8 mouse cellular contexts compared by ENCODE assay signal in genomic region chr10:128322141-128323108, GRCm38 (mm10). TPM values are rescaled to one million over a fixed set of nuclear protein-coding genes. Genes with fewer than 3 reads are reported as not detected.
DNase-seq lines count a peak whose midpoint lies in the region; ATAC-seq and TF ChIP-seq lines count a peak whose summit lies in the region.

Cnpy2 (plus strand) TSS chr10:128322459.

- H3K4me3 ChIP-seq in E14TG2a.4 (replicated peaks; ENCODE audit: low read length), result peak within 1 kb of the TSS; percentile 95
- H3K4me3 ChIP-seq in forebrain, embryonic 13.5 days, result peak within 1 kb of the TSS; percentile 85
- H3K4me3 ChIP-seq in heart, postnatal 0 days (ENCODE audit: low read depth, low read length), result peak within 1 kb of the TSS; percentile 82
- H3K4me3 ChIP-seq in liver, embryonic 14.5 days (ENCODE audit: insufficient read depth in 1 of 2, low read depth in 2 of 2, low read length in 2 of 2), result peak within 1 kb of the TSS; percentile 92 to 94
- peak within 1 kb of the TSS; percentile 74 for H3K4me3 ChIP-seq in stomach, embryonic 15.5 days (replicated peaks)

- ATAC-seq in cerebellum, adult (ENCODE audit: insufficient number of reproducible peaks, low FRiP score, low TSS enrichment), result peak; percentile 88
- ATAC-seq in forebrain, embryonic 13.5 days, result peak; percentile 98
- peak; percentile 89 for ATAC-seq in heart, postnatal 0 days (ENCODE audit: insufficient read depth, low read depth)
- peak; percentile 74 for ATAC-seq in liver, embryonic 14.5 days (ENCODE audit: insufficient read depth)
- ATAC-seq in stomach, embryonic 15.5 days (ENCODE audit: insufficient read depth, low FRiP score, low read depth), result peak; percentile 86

- peaks cover 44% of the 10 kb centered on the region for H3K4me1 ChIP-seq in E14TG2a.4 (replicated peaks; ENCODE audit: low read depth, low read length)
- H3K4me1 ChIP-seq in forebrain, embryonic 13.5 days, result peaks cover 20% of the 10 kb centered on the region
- peaks cover 12% of the 10 kb centered on the region for H3K4me1 ChIP-seq in heart, postnatal 0 days (ENCODE audit: control insufficient read depth, insufficient read depth)
- peaks cover 5 to 13% of the 10 kb centered on the region in 2 experiments for H3K4me1 ChIP-seq in liver, embryonic 14.5 days (replicated peaks; ENCODE audit: control insufficient read depth in 2 of 2, insufficient read depth in 2 of 2, low read length in 1 of 2)
- peaks cover 9% of the 10 kb centered on the region for H3K4me1 ChIP-seq in stomach, embryonic 15.5 days

- no peaks in the 10 kb centered on the region for H3K27me3 ChIP-seq in E14TG2a.4 (ENCODE audit: insufficient read depth, low read length)
- H3K27me3 ChIP-seq in forebrain, embryonic 13.5 days, result no peaks in the 10 kb centered on the region
- no peaks in the 10 kb centered on the region for H3K27me3 ChIP-seq in heart, postnatal 0 days (ENCODE audit: control insufficient read depth, insufficient read depth, low read length)
- H3K27me3 ChIP-seq in liver, embryonic 14.5 days (ENCODE audit: control insufficient read depth, insufficient read depth, low read length), result no peaks in the 10 kb centered on the region
- no peaks in the 10 kb centered on the region for H3K27me3 ChIP-seq in stomach, embryonic 15.5 days (replicated peaks)

- no peaks in the 10 kb centered on the region for H3K9me3 ChIP-seq in E14TG2a.4 (ENCODE audit: low read length)
- no peaks in the 10 kb centered on the region for H3K9me3 ChIP-seq in forebrain, embryonic 13.5 days (replicated peaks)
- H3K9me3 ChIP-seq in heart, postnatal 0 days (replicated peaks; ENCODE audit: control insufficient read depth, low read length), result no peaks in the 10 kb centered on the region
- no peaks in the 10 kb centered on the region for H3K9me3 ChIP-seq in liver, embryonic 14.5 days (ENCODE audit: control insufficient read depth, low read length)
- H3K9me3 ChIP-seq in stomach, embryonic 15.5 days, result no peaks in the 10 kb centered on the region

- H3K9ac ChIP-seq in forebrain, embryonic 13.5 days, result peak within 1 kb of the TSS; percentile 97
- H3K9ac ChIP-seq in heart, postnatal 0 days (replicated peaks; ENCODE audit: low read depth, low read length), result peak within 1 kb of the TSS; percentile 89
- peak within 1 kb of the TSS; percentile 95 for H3K9ac ChIP-seq in liver, embryonic 14.5 days (replicated peaks)
- H3K9ac ChIP-seq in stomach, embryonic 15.5 days, result peak within 1 kb of the TSS; percentile 77

- WGBS in forebrain, embryonic 13.5 days, result under 1% methylated on average over 40 of the region's 40 CpGs
- WGBS in heart, postnatal 0 days, result 1% methylated on average over 40 of the region's 40 CpGs
- WGBS in liver, embryonic 14.5 days (ENCODE audit: insufficient replicate concordance), result under 1% methylated on average over 40 of the region's 40 CpGs
- under 1% methylated on average over 40 of the region's 40 CpGs for WGBS in stomach, embryonic 15.5 days

- TF ChIP-seq EP300 in heart, postnatal 0 days (IDR thresholded peaks at IDR 0.05; ENCODE audit: low read depth), result peak; percentile 60
- TF ChIP-seq EP300 in liver, embryonic 14.5 days (IDR thresholded peaks at IDR 0.05; ENCODE audit: low read depth), result 0 out of 2 replicates have a peak, but pooled peaks have one; percentile 38

- peak within 1 kb of the TSS; percentile 94 for H3K27ac ChIP-seq in forebrain, embryonic 13.5 days
- H3K27ac ChIP-seq in heart, postnatal 0 days (ENCODE audit: low read depth), result peak within 1 kb of the TSS; percentile 89
- peak within 1 kb of the TSS; percentile 79 for H3K27ac ChIP-seq in liver, embryonic 14.5 days
- H3K27ac ChIP-seq in stomach, embryonic 15.5 days, result peak within 1 kb of the TSS; percentile 93

- DNase-seq in heart, postnatal 0 days (ENCODE audit: low spot score), result peak; percentile 88
- DNase-seq in kidney, postnatal 36 days, result peak; percentile 87 to 89
- peak in 2 of 3 experiments; percentile 54 to 70 for DNase-seq in liver, embryonic 14.5 days (ENCODE audit: low read depth in 3 of 3, low spot score in 3 of 3)
- DNase-seq in neural tube, embryonic 10.5 days (ENCODE audit: extremely low spot score, low spot score), result peak; percentile 96

- peak within 1 kb of the TSS; percentile 79 for H3K4me2 ChIP-seq in forebrain, embryonic 13.5 days
- peak within 1 kb of the TSS; percentile 83 for H3K4me2 ChIP-seq in heart, postnatal 0 days (ENCODE audit: low read depth, low read length)
- peak within 1 kb of the TSS; percentile 92 for H3K4me2 ChIP-seq in liver, embryonic 14.5 days (ENCODE audit: low read depth)
- peak within 1 kb of the TSS; percentile 81 for H3K4me2 ChIP-seq in stomach, embryonic 15.5 days

- H3K36me3 ChIP-seq in E14TG2a.4 (ENCODE audit: insufficient read depth, low read length), result peaks cover 70% of the 10 kb centered on the region
- H3K36me3 ChIP-seq in forebrain, embryonic 13.5 days (ENCODE audit: poor library complexity, severe bottlenecking), result peaks cover 55% of the 10 kb centered on the region
- peaks cover 55% of the 10 kb centered on the region for H3K36me3 ChIP-seq in heart, postnatal 0 days (replicated peaks; ENCODE audit: control insufficient read depth, insufficient read depth, low read length)
- H3K36me3 ChIP-seq in liver, embryonic 14.5 days (replicated peaks; ENCODE audit: control insufficient read depth, insufficient read depth, low read depth), result peaks cover 31% of the 10 kb centered on the region
- H3K36me3 ChIP-seq in stomach, embryonic 15.5 days, result peaks cover 34% of the 10 kb centered on the region

- TF ChIP-seq CTCF in E14TG2a.4 (conservative IDR thresholded peaks at IDR 0.05; ENCODE audit: low read length), result no peak
- TF ChIP-seq CTCF in heart, postnatal 0 days (IDR thresholded peaks at IDR 0.05; ENCODE audit: low read depth), result no peak
- TF ChIP-seq CTCF in liver, embryonic 14.5 days (IDR thresholded peaks at IDR 0.05; ENCODE audit: low read depth), result no peak

RNA-seq across cellular contexts. Expression of gene Cnpy2, which starts in this region (rescaled TPM):
- 230 and 237 TPM in 2 replicates for polyA plus RNA-seq in forebrain, embryonic 13.5 days (2015; fragmentation: Nextera tagmentation; extraction: Ambion mirVana)
- 24.7 and 49.9 TPM in 2 replicates for total RNA-seq in heart, postnatal 0 days (2014; rRNA removed; ENCODE audit: low replicate concordance)
- polyA plus RNA-seq in heart, postnatal 0 days (2015; fragmentation: Nextera tagmentation; extraction: Ambion mirVana), result 170 and 190 TPM in 2 replicates
- 23.8 and 38.8 TPM in 2 replicates for polyA plus RNA-seq in liver, embryonic 14.5 days (2012; rRNA removed)
- polyA plus RNA-seq in liver, embryonic 14.5 days (2014; fragmentation: Nextera tagmentation; extraction: Ambion mirVana), result 92.7 and 98.3 TPM in 2 replicates
- polyA plus RNA-seq in stomach, embryonic 15.5 days (2015; fragmentation: Nextera tagmentation; extraction: Ambion mirVana), result 331 and 344 TPM in 2 replicates

Comparison
In these comparisons a context has a peak if more than half of its experiments do, and no peak if none do; other contexts are left out.
1. Peak in every context shown above with its lines: DNase-seq, ATAC-seq, H3K4me3 ChIP-seq and H3K27ac ChIP-seq.